Mouse (Mus musculus) urinary bladder, postnatal 4 days (tissue): ENCODE data around the gene Gm6377.

Experiments used
- DNase-seq, 2 experiments: peaks; one replicate each; pipeline ENCODE4 v3.0.0; 2021 to 2022; ENCODE audit warnings: low spot score in 2 of 2

The Gm6377 gene

DNA sequence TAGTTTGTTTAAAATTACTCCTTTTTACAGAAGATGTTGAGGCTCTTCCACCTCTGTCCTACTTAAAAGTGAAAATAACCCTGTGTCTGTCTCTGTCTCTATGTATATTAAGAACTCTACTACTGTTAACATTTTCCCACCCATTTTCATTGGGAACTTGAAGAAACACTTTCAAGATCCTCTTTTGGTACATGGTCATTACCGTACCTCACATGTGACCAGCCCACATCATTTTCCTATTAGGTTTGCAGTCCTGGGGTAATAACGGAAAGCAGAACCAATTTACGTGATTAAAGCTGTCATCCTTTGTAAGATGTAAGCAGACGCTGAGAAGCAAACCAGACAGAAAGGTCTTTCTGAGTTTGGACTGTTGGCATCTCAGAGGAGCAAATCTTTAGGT lies at the start of gene Gm6377:
TSS of gene Gm6377 (plus strand) at position 289 of the 400 bp plus-strand sequence.
- DNase-seq, result no peak

DNA sequence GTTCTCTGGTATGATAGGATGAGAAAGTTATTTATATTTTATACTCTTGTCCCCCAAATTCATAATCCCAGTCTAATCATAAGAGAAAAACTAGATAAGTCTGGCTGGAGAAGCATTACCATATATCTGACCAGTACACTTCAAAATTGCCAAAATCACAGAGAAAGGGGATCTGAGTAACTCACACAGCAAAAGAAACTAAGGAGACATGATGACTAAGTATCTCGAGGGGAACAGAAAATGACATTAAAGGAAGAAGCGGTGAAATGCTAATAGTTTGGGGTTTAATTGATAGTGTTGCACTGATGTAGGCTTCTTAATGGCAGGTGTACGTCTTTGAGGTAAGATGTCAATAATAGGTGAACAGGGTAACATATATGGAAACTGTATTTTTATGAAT lies 49.4 kb upstream of the Gm6377 start:
- DNase-seq, result no peak

DNA sequence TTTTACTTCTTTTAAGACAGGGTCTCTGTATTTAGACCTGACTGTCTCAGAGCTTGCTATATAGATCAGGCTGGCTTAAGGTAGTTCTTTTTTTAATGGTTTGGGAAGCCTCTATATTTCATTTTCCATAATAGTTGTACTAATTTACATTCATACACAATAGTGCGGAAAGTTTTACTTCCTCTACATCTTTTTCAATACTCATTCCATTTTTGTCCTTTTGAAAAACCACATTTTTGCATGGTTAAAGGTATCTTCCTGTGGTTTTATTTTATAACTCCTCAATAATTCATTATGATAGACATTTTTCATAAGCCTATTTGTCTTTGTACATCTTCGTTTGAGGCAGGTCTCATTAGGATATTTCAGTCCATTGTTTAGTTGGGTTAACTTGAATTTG lies 45.3 kb upstream of the Gm6377 start:
- no peak for DNase-seq

DNA sequence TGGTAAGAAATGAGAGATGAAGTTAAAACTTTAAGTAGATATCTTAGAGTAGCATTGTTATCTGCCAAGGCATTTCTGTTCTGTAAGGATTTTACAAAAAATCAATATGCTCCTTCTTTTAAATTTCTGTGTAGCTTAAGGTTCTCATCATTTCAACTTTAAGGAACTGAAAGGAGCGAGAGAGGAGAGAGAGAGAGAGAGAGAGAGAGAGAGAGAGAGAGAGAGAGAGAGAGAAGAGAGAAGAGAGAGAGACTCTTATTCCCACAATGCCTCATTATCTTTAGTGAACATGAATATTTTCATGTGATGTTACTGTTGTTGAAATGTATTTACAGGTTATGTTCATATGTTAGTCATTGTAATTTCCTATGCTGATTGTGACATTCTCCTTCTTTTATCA lies 36.2 kb upstream of the Gm6377 start:
- DNase-seq, result no peak

DNA sequence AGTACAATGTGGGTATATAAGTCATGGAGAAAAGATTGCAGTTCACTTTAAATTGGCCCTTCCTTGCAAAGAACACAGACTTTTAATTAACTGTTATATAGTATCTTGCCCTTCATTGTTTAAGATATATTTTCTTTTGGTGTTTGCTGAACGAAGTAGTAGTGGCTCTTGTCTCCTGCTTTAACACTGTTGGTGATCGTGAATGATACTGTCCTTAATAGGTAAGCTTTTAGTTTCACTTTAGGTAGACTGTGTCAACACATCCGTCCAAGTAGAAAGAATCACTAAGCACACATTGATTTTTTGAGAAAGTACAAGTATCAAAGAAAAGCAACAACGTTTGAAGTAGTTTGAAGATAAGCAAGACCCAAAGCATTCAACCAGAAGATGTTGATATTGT lies 35.7 kb upstream of the Gm6377 start:
- DNase-seq, result no peak

DNA sequence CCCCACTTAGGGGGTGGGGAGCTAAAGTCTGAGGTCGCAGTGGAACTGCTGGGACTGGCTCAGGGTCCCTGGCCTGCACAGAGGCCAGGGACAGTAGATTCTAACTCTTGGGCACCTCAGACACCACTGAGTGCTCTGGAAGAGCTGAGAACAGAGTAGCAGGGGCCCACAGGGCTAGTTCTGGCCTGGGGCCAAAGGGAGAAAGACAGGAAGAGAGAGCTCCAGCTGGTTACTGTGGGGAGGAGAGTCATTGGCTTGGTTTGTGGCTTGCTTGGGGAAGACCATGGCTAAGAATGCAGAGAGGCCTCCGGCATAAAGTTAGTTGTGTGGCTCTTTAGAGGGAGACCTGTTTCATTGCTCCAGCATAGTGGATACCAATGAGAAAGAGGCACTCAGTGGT lies 21.5 kb upstream of the Gm6377 start:
- DNase-seq, result no peak

DNA sequence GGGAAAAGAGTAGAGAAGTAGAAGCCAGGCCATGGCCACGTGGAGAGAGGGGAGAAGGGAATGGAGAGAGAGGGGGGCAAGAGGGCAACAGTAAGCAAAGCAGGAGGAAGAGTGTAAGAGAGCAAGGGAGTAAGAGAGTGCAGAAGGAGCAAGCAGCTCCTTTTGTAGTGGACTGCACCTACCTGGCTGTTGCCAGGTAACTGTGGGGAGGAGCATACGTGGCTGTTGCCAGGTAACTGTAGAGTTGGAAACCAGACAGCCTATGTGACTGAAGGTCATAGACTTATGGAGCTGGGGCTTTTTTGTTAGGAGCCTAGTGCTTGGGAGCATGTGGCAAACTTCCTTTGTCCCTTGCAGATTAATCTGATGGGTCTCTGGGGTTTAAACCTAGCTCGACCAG lies 21.1 kb upstream of the Gm6377 start:
- no peak for DNase-seq

DNA sequence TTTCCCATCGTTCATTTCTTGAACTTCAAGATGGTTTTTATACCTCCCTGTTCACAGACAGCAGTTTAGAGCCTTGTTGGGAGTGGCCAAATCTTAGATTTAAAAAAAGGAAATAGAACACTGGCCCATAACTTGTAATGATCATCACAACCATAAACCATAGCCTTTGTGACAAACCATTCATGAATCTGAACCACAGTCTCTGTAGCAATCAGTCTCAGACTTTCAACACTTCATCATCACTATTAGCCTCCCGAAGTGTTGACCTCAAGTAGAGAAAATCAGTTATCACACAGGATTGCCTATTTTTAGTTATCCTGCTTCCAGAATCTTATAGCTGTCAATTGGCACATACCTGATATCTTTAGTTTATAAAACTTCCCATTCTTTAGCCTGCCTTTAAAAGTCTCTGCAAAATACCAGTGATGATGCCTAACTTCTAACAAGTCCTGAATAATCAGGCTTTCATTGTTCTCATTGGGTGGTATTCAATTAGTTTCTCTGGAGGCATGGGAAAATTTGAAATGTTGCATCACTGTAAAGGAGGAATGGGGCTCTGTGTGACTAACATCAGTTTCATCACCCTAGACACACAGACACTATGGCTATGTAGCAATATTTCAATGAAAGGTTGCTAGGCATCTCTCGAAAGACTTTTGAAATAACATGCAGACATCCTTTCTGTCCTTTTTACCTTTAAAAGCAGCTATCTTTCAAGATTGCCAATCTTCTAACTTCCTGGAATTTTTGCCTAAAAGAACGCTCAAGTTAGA lies 11.7 kb upstream of the Gm6377 start:
- no peak for DNase-seq

DNA sequence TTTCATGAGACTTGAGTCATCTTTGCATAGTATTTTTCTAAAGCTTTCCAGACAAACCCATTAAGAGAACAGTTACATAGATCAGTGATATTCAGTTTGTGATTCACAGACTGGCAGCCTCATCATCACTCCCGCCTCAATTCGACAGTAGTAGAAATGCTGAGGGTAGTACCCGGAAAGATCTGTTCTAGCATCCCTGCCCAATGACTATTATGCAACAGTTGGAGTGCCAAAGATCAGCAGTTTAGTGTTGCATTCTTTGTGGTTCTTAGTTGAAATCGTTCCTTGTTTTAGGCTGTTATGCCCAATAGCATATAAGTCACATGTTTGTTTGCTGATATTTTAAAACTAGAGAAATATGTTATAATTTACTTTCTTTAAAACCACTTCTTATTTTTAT lies 6.9 kb upstream of the Gm6377 start:
- DNase-seq, result no peak

DNA sequence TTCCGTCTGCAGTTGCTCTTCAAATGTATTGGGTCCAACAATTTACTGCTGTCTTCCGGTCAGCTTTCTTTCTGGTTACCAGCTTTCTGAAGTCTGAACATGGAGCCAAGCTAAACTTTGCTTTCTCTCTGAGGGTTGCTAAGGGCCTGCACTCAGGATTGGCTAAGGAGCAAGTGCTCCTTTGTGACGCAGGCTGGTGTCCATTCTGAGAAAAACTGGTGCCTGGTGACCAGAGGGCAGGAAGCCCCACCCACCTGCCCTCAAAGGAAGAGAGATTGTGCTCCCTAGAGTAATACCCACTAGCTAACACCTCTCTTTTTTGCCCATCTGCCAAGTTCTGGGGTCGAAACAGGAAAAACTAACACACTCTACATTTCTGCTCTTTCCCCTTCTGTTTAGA lies 5.6 kb upstream of the Gm6377 start:
- DNase-seq, result no peak

DNA sequence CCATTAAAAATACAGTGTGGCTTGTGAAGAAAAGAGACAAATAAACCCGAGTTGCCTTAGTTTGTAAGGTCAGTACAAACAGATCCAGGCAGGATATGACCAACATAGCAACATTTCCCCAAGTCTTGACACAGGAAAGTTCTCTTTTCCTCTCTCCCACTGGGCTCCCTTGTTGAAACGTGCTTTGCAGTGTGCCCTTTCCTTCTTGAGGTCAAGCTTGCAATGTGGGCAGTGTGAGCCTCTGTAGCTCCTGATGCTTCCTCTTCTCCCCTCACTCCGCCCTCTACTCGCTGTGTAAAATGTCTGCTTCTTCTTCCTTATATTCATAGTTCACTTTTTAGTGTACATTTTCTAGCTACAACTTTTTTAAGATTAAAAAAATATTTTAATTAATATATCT lies 5.1 kb upstream of the Gm6377 start:
- no peak for DNase-seq

DNA sequence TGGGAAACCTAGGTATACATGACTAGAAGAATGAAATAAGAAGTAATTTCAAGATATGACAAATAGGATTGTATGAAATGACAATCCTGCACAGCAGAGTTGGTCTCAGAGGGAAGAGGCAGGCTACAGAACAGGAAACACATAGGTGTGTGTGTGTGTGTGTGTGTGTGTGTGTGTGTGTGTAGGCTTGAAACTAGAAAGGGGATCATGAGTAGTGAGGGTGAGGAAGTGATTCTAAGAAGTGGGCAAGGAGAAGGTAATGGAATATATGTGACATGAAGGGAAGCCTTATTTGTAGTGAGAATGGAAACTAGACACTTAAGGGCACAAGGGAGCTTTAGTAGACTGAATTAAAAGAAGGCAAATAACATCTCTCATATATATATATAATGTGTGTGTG lies 11.3 kb downstream of the Gm6377 start:
- no peak for DNase-seq

DNA sequence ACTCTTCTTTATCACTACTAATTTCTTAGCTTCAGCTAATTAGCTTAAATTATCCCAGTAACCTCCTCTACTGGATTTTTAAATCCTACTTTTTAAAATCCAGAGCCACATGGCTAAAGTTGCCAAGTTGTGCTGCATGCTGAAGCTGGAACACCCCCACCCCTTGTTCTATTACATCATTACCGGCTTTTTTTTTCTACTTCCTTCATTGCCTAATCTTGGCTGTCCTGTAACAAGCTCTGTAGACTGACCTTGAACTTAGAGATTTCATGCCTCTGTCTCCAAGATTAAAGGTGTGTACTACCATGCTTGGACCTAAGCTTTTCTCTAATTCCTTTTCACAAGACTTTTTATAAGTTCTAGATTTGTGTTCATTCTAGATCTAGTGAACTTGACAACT lies 32.2 kb downstream of the Gm6377 start:
- no peak for DNase-seq

DNA sequence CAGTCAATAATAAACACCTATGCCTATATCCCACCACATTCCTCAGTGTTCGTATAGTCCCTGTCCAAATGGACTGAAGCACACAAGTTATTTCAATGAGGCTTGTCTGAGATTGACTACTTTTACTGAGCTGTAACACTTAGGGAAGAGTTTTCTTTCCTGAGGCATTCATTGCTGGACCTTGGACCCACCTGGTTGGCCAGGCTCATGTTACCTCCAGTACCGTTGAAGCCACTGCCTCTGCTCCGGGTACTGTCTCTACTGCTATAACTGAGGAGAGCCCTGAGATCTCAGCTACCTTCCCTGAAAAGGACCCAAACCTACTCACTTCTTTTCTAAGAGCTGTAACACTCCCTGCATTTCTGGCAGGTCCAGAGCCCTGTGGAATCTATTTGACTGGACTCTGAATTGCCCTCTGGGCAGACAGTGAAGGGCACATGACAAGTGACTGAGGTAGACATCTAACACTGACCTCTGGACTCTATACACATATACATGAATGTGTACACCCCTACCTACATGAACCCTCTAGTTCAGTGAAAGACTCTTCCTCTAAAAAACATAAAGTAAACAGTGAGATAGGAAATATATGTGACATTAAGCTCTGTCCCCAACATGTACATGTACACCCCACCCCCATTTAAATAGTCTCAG lies 39.0 kb downstream of the Gm6377 start:
- DNase-seq, result no peak

DNA sequence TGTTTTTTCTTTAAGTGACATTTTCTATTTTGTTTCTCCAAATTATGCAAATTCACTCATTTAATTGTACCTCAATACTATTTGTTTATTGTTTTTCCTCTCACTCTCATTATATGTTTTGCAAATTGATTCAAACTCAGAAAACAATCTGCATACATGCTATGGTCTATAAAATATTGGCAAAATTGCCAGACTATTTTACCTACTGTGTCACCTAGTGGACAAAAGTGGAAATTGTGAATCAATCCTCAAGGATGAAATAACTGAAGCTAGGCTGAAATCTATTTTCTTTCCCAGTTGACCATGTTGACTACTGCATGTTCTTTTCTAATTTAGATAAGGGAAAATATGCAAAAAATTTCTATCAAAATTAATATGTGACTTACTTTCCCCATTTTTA lies 41.6 kb downstream of the Gm6377 start:
- no peak for DNase-seq
